Mouse (Mus musculus): ENCODE results near the gene Tomt.
A peak's percentile ranks its signal among the peaks of the same experiment; 100 is the strongest.
"Not testable (repeated sequence)": the region's sequence is repeated elsewhere in the genome, so short reads cannot be mapped to it uniquely, and the experiment has no call there.

The Tomt gene

GRCm38 (mm10) chr7:101906287-101906681 lies at the start of gene Tomt:
Gene Tomt, minus strand, starts transcription at chr7:101906359.
- no peak for ATAC-seq (ENCODE audit: low TSS enrichment)

DNA sequence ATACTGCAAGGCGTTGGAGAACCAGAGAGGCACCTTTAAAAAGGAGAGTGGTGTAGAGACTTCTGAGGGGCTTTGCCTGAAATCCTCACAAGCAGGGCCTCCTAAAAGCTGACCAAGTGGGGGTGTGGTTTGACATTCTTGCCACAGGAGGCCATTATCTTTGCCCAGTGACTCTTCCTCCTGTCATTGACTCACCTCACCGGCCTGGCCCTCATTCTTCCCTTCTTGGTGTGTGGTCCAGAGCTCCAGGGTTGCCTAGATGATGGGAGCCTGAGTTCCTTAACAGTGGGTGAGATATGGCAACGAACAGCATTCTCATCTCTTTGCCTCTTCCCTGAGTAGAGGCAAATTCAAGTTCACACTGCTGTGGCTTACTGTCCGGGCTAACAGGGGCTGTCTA lies 49.7 kb upstream of the Tomt start:
- no peak for ATAC-seq (ENCODE audit: low TSS enrichment)

- ATAC-seq (ENCODE audit: low TSS enrichment): no peak
Measured at GRCm38 (mm10) chr7:101955276-101955675, 49.1 kb upstream of the Tomt start.

DNA sequence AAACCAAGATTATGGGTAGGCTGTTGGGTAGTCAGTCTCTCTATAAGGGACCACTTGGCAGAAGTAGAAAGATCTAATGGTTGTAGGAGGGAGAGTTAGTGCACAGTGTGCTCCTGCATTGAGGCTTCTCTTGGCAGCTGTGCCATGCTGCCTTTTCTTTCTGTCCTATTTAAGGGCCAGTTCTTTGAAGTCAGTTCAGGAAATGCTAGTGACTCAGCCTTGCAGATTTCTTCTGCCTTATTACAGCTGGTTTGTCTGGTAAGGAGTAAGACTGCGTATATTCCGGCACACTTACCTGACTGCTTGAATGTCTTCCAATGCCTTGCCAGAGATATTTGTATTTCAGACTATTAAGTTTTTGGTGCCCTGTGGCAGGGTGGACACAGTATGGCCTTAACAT lies 48.0 kb upstream of the Tomt start:
- peak; percentile 97 for ATAC-seq (ENCODE audit: low TSS enrichment)

GRCm38 (mm10) chr7:101952098-101952497 lies 45.9 kb upstream of the Tomt start:
- ATAC-seq (ENCODE audit: low TSS enrichment): no peak

DNA sequence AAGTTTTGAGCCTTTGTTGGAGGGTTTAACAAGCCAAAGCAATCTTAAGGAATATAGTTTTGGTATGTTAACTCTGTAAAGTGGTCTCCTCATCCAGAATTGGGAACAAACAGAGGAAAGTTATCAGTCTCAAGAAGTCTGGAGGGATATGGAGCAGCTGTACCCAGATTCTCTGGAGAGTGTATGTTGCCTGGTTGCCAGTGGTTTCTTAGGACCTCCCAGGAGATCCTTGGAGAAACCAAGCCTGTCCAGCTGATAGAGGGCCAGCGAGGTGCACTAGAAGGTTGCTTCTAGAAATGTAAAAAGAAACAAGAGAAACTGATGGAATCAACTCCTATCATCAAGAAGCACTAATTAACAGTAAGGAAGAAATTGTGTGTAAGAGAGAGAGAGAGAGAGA lies 45.5 kb upstream of the Tomt start:
- no peak for ATAC-seq (ENCODE audit: low TSS enrichment)

- not testable (repeated sequence) for ATAC-seq (ENCODE audit: low TSS enrichment)
Measured at GRCm38 (mm10) chr7:101949008-101949407, 42.8 kb upstream of the Tomt start.

GRCm38 (mm10) chr7:101939758-101940157 lies 33.6 kb upstream of the Tomt start:
- ATAC-seq (ENCODE audit: low TSS enrichment): no peak

DNA sequence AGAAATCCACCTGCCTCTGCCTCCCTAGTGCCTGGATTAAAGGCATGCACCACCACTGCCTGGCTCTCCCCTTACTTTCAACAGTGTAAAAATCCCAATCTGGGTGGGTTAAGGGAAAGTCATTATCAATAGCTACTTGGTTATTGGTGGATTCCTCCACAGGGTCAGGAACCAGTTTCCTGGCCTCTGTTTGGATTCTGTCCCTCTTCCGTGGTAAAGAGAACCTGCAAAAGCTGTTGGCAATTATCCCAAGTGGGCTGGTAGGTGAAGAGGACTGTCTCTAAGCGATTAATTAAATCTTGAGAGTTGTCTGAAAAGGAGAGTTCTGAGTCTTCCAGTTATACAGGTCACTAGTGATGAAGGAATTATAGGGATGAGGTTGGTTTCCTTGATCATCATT lies 32.2 kb upstream of the Tomt start:
- ATAC-seq (ENCODE audit: low TSS enrichment): no peak

DNA sequence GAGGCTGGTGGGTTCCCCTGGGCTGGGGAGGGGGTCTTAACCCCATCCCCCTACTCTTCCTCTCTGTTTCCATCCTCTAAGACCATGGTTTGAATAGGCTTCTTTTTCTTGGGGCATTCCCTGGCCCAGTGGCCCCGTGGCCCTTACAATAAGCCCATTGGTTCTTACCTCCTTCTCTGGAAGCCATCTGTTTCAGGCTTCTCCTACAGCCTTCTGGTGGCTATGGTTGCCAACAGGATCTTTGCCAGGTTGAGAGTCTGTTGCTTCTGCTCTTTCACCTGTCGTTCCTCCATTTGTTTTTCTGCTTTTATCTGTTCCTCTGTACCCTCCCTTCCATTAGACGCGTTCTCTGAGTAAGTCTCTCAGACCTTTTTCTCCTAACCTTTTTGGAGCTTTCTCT lies 31.4 kb upstream of the Tomt start:
- no peak for ATAC-seq (ENCODE audit: low TSS enrichment)

GRCm38 (mm10) chr7:101936996-101937395 lies 30.8 kb upstream of the Tomt start:
- no peak for ATAC-seq (ENCODE audit: low TSS enrichment)

GRCm38 (mm10) chr7:101935957-101936356 lies 29.8 kb upstream of the Tomt start:
- ATAC-seq (ENCODE audit: low TSS enrichment): no peak

DNA sequence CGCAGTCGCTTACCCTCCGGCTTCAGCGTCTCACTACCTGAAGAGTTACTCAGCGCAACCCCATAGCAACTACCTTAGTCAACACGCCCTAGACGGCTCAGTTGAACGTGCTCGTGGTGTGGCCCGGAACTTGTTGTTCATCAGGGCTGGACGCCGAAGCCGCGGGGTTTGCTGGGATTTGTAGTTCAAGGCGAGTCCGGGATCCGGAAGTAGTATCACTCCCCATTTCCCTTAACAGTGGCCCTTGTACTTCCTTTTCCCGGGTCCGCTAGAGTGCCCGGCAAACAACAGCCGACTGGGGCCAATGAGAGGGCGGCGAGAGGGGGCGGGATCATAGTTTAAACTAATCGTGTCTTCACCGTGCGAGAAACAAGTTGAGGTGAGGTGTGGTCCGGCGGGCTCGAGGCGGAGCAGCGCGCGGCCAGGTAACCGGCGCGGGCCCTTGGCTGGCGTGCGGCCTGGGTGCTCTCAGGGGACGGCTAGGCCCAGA lies 27.6 kb upstream of the Tomt start, which contains the start of the genes Lrrc51 and Numa1:
Gene Lrrc51 (minus strand): TSS at position 145 of the 490 bp plus-strand sequence.
Gene Numa1 (plus strand): TSS at position 361 of the 490 bp plus-strand sequence.
- ATAC-seq (ENCODE audit: low TSS enrichment): peak; percentile 99

DNA sequence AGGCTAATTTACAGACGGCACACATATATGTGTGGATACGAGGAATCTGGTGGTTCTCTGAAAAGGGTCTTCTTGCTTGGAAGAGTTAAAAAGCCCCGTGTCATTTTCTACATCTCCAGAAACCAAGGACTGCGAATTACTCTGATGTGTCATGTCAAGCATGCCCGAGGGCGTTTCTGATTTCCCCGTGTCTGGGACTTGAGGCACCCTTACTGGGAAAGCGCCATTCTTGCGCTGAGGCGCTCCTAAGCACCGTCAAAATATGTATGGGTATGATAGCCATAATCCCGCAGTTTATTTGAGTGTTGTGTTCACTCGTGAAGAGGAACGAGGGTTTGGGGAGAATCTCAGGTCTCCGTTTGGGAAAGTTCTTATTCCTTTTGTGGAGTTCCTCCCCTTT lies 27.1 kb upstream of the Tomt start:
- peak; percentile 12 for ATAC-seq (ENCODE audit: low TSS enrichment)

GRCm38 (mm10) chr7:101932551-101932950 lies 26.4 kb upstream of the Tomt start:
- no peak for ATAC-seq (ENCODE audit: low TSS enrichment)

GRCm38 (mm10) chr7:101928093-101928492 lies 21.9 kb upstream of the Tomt start:
- ATAC-seq (ENCODE audit: low TSS enrichment): no peak

DNA sequence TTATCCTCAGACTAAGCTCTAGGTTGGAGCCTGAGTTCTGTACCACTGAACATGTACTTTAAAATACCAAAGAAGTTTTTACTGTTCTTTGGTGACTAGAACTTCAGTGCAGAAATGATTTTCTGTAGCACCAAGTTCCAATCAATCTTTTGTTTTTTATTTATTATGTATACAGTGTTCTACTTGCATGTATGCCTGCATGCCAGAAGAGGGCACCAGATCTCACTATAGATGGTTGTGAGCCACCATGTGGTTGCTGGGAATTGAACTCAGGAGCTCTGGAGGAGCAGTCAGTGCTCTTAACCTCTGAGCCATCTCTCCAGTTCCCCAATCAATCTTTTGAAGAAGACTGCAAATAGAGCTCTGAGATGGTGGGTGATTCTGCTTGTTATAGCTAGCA lies 19.7 kb upstream of the Tomt start:
- not testable (repeated sequence) for ATAC-seq (ENCODE audit: low TSS enrichment)

- ATAC-seq (ENCODE audit: low TSS enrichment): peak; percentile 82
Measured at GRCm38 (mm10) chr7:101918071-101918470, 11.9 kb upstream of the Tomt start.

- ATAC-seq (ENCODE audit: low TSS enrichment): no peak
Measured at GRCm38 (mm10) chr7:101911982-101912381, 5.8 kb upstream of the Tomt start.

- no peak for ATAC-seq (ENCODE audit: low TSS enrichment)
Measured at GRCm38 (mm10) chr7:101910138-101910537, 4.0 kb upstream of the Tomt start.

- ATAC-seq (ENCODE audit: low TSS enrichment): no peak
Measured at GRCm38 (mm10) chr7:101908367-101908766, 2.2 kb upstream of the Tomt start.

DNA sequence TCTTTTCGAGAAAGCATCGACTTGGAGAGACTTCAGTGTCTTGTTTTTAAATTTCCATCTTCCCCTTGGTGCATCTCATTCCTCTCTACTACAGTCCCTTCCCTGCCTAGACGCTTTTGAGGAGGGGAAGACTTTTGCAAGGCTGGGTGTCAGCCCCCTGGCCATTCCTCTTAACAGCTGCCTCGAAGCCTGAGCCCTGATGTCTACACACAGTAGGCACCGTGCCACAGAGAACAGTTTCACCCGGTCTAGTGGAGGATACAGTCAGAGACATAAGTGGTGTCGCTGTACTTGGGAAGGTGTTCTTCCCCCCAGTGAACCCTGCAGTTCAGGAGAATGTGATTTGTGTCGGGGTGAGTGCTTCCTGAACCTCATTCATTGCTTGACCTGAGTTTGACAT lies 537 bp upstream of the Tomt start:
- no peak for ATAC-seq (ENCODE audit: low TSS enrichment)

- ATAC-seq (ENCODE audit: low TSS enrichment): peak; percentile 95
Measured at GRCm38 (mm10) chr7:101905561-101906286, 435 bp downstream of the Tomt start, which contains the start of gene Lamtor1. Gene Lamtor1, plus strand, starts transcription at chr7:101905904.

GRCm38 (mm10) chr7:101902846-101903245 lies 3.3 kb downstream of the Tomt start:
- no peak for ATAC-seq (ENCODE audit: low TSS enrichment)

All from frontal cortex, adult (tissue).